Mouse (Mus musculus) lung, postnatal 0 days (tissue): ENCODE results near the gene St3gal2.

Experiments
- CTCF ChIP-seq: IDR thresholded peaks from 2 replicates; pipeline ENCODE4 v1.5.1; 2016; ENCODE audit warnings: antibody characterized with exemption, mild to moderate bottlenecking
- EP300 ChIP-seq: IDR thresholded peaks from 2 replicates; pipeline ENCODE4 v1.6.1; 2016; ENCODE audit warnings: antibody characterized with exemption, mild to moderate bottlenecking, control low read depth

DNA sequence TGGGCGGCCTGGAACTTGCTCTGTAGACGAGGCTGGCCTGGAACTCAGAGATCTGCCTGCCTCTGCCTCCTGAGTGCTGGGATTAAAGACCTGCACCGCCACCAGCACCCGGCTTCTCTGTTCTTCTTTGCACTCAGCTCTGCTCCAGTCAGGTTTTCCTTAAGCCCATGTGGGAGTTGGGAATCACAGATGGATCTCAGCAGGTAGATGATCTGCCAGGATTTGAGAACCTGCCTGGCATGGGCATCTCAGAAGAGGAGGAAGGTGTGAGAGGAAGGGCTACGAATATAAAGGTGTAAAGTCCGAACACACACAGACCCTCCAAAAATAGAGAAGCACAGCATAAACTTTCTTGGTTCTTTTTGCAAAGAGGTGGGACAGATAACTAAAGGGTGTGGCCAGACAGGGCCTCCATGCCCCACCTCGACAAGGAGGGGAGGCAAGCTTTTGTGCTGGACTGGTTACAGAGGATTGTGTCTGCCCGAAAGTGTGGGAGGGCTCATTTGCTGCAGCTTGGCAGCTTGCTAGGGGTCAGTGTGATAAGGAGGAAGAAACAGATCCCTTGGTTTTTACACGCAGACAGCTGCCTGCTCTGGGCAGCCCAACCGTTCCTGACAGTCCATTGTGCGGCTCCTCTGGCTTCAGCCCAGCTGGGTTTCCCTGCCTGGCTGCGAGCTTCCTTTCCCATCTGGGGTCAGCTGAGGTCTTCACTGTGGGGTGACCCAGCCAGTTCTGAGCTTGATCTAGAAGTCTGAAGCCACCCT lies 11.6 kb downstream of the St3gal2 start:
- no peak for TF ChIP-seq CTCF
- TF ChIP-seq EP300 = peak; percentile 68; the same call in 1 of the 2 replicates
